Mouse (Mus musculus) hindbrain, embryonic 10.5 days (tissue): Measurements from ENCODE around the gene Rgs14. TPM values are rescaled to one million over a fixed set of nuclear protein-coding genes. Genes with fewer than 3 reads are reported as not detected.

ENCODE experiments used
- DNase-seq: peaks from one replicate; pipeline ENCODE4 v3.0.0-alpha.2; 2017; ENCODE audit warnings: low spot score
- H3K27ac ChIP-seq: fragments of 300-500 bp; sonication (generic); 2 replicates; pipeline ENCODE4 v1.5.1; 2016; ENCODE audit warnings: mild to moderate bottlenecking, moderate library complexity
- H3K27me3 ChIP-seq: fragments of 300-500 bp; sonication (generic); 2 replicates; pipeline ENCODE4 v1.6.1; 2016; ENCODE audit warnings: mild to moderate bottlenecking; ENCODE audit not compliant: poor library complexity, insufficient read depth, severe bottlenecking
- H3K36me3 ChIP-seq: fragments of 300-500 bp; sonication (generic); 2 replicates; pipeline ENCODE4 v1.6.1; 2016; ENCODE audit warnings: mild to moderate bottlenecking, moderate library complexity
- H3K4me1 ChIP-seq: fragments of 300-500 bp; sonication (generic); replicated peaks from 2 replicates; pipeline ENCODE4 v1.6.1; 2016; ENCODE audit warnings: mild to moderate bottlenecking
- H3K4me3 ChIP-seq: fragments of 300-500 bp; sonication (generic); 2 replicates; pipeline ENCODE4 v1.5.1; 2016; ENCODE audit warnings: mild to moderate bottlenecking, moderate library complexity
- H3K9me3 ChIP-seq: fragments of 300-500 bp; sonication (generic); 2 replicates; pipeline ENCODE4 v1.6.1; 2016; ENCODE audit warnings: mild to moderate bottlenecking, moderate library complexity
- WGBS: fragments of 180-500 bp; shearing (Covaris S2); methylation state at CpG from one replicate; pipeline ENCODE4 v1.1.7; 2016; 5-methylcytosine and 5-hydroxymethylcytosine counted together
- polyA plus RNA-seq: library from polyadenylated mRNA; unstranded; fragments of >200 nt; fragmentation: Nextera tagmentation; extraction: Ambion mirVana; gene quantifications from 2 replicates; pipeline ENCODE4 v1.2.1, GENCODE M21; 2016

Rgs14 gene
- polyA plus RNA-seq, 1 experiment from 2014 or later = 0.68 TPM

- Histone ChIP-seq H3K36me3 (no peaks in the 10 kb centered on the region), H3K27ac (no peak overlapping the region), H3K4me3 (no peak overlapping the region), H3K27me3 (peaks cover 29% of the 10 kb centered on the region), H3K9me3 (no peaks in the 10 kb centered on the region), H3K4me1 (peaks cover 13% of the 10 kb centered on the region; the same call in 1 of the 2 replicates)
- DNase-seq = no peak
- 76% methylated on average over 5 of the region's 5 CpGs for WGBS
Observed at GRCm38 (mm10) chr13:55399300-55400038, 29.9 kb downstream of the Rgs14 start.

DNA sequence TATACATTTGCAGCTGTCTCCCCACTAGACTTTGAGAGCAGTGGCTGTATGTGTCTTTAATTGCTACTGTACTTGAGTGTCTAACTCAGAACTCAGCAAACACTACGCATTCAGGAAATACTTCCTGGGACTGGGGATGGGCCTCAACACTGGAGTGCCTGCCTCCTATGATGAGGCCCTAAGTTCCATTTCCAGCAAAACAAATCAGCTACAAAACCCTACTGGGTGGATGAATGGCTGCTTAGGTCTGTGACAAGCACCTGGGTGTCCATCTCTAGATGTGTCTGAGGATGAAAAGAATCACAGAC is 30.5 kb downstream of the Rgs14 start:
- WGBS = 94% methylated on average over 1 of the region's 1 CpGs
- no peaks in the 10 kb centered on the region for H3K9me3 ChIP-seq
- peaks cover 13% of the 10 kb centered on the region; the same call in 1 of the 2 replicates for H3K4me1 ChIP-seq
- H3K4me3 ChIP-seq = no peak overlapping the region
- no peak for DNase-seq
- peaks cover 32% of the 10 kb centered on the region for H3K27me3 ChIP-seq
- H3K27ac ChIP-seq = no peak overlapping the region
- H3K36me3 ChIP-seq = no peaks in the 10 kb centered on the region

DNA sequence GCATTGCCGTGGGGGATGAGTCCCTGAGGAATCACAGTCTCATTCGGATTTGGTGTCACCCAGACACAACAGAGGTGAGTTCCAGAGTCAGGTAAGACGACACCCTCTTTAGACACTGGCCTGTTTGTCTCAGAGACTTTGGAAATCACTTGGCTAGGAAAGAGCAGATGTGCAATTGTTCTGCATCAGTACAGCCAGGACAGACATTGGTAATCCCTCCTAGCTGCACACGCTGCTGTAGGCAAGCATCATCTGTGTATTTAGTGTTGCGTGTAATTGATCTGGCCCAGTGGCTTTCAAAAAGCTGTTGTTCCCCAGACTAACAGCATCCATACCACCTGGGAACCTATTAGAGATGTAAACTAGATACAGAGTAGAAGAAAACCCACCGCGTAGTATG is 33.7 kb downstream of the Rgs14 start:
- Histone ChIP-seq H3K27me3 (peaks cover 35% of the 10 kb centered on the region), H3K27ac (peak overlapping the region; percentile 35; the same call in 1 of the 2 replicates), H3K4me1 (peaks cover 23% of the 10 kb centered on the region), H3K4me3 (no peak overlapping the region), H3K36me3 (no peaks in the 10 kb centered on the region), H3K9me3 (no peaks in the 10 kb centered on the region)
- no peak for DNase-seq
- WGBS = 76% methylated on average over 7 of the region's 7 CpGs

- peak overlapping the region; percentile 25 for H3K27ac ChIP-seq
- DNase-seq = no peak
Observed at GRCm38 (mm10) chr13:55403935-55404852, 34.7 kb downstream of the Rgs14 start.

GRCm38 (mm10) chr13:55404853-55405782 is 35.6 kb downstream of the Rgs14 start:
- H3K27me3 ChIP-seq = peaks cover 34% of the 10 kb centered on the region
- 15% methylated on average over 11 of the region's 11 CpGs for WGBS
- H3K4me3 ChIP-seq = peak overlapping the region; percentile 16; the same call in 1 of the 2 replicates
- H3K9me3 ChIP-seq = no peaks in the 10 kb centered on the region
- peak overlapping the region; percentile 91 for H3K27ac ChIP-seq
- peak; percentile 85 for DNase-seq
- peaks cover 23% of the 10 kb centered on the region for H3K4me1 ChIP-seq
- H3K36me3 ChIP-seq = no peaks in the 10 kb centered on the region

More at GRCm38 (mm10) chr13:55403935-55404852, 34.7 kb downstream of the Rgs14 start:
- Histone ChIP-seq H3K4me3 (no peak overlapping the region), H3K27me3 (peaks cover 34% of the 10 kb centered on the region), H3K36me3 (no peaks in the 10 kb centered on the region), H3K9me3 (no peaks in the 10 kb centered on the region), H3K4me1 (peaks cover 23% of the 10 kb centered on the region)
- WGBS = 76% methylated on average over 15 of the region's 15 CpGs

GRCm38 (mm10) chr13:55405783-55406390 is 36.4 kb downstream of the Rgs14 start:
- peak overlapping the region; percentile 16; the same call in 1 of the 2 replicates for H3K4me3 ChIP-seq
- DNase-seq = no peak
- WGBS = 68% methylated on average over 13 of the region's 13 CpGs

GRCm38 (mm10) chr13:55407341-55407740 is 37.8 kb downstream of the Rgs14 start:
- H3K9me3 ChIP-seq = no peaks in the 10 kb centered on the region
- H3K4me1 ChIP-seq = peaks cover 23% of the 10 kb centered on the region
- H3K27ac ChIP-seq = no peak overlapping the region
- WGBS = 84% methylated on average over 4 of the region's 4 CpGs
- H3K4me3 ChIP-seq = no peak overlapping the region
- peaks cover 35% of the 10 kb centered on the region for H3K27me3 ChIP-seq
- DNase-seq = no peak
- no peaks in the 10 kb centered on the region for H3K36me3 ChIP-seq

More at GRCm38 (mm10) chr13:55405783-55406390, 36.4 kb downstream of the Rgs14 start:
- peak overlapping the region; percentile 91 for H3K27ac ChIP-seq
- H3K27me3 ChIP-seq = peaks cover 31% of the 10 kb centered on the region
- peaks cover 23% of the 10 kb centered on the region for H3K4me1 ChIP-seq
- H3K36me3 ChIP-seq = no peaks in the 10 kb centered on the region
- no peaks in the 10 kb centered on the region for H3K9me3 ChIP-seq

DNA sequence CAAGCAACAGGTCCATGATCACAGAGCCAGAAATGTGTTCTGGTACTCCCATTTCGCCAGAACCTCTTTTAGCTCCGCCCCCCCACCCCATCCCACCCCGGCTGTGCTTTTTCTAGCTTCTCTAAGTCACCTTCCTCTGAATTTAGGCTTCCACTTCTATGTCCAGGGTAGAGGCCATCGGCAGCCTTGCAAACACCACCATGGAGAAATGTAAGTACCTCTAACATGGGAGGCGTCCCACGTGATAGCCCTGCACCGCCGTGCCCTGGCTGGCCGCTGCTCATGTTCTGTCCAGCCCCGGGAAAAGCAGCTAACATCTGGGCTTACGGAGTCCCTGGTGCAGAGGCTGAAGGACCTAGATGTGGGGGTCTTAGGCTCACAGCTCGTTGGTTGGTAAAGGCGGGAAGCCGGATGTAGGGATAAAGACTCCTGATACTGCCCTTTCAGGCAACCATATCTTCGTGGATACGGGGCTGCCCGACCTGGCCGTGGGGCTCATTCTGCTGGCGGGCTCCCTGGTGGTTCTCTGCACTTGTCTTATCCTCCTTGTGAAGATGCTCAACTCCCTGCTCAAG is 39.1 kb downstream of the Rgs14 start:
- DNase-seq = no peak
- Histone ChIP-seq H3K4me3 (no peak overlapping the region), H3K27me3 (peaks cover 39% of the 10 kb centered on the region), H3K36me3 (no peaks in the 10 kb centered on the region), H3K4me1 (peaks cover 13% of the 10 kb centered on the region), H3K9me3 (no peaks in the 10 kb centered on the region), H3K27ac (no peak overlapping the region)
- 86% methylated on average over 19 of the region's 19 CpGs for WGBS

GRCm38 (mm10) chr13:55411826-55412225 is 42.3 kb downstream of the Rgs14 start:
- H3K4me1 ChIP-seq = peaks cover 8% of the 10 kb centered on the region
- H3K9me3 ChIP-seq = no peaks in the 10 kb centered on the region
- no peaks in the 10 kb centered on the region for H3K36me3 ChIP-seq
- 74% methylated on average over 7 of the region's 7 CpGs for WGBS
- no peak overlapping the region for H3K27ac ChIP-seq
- H3K4me3 ChIP-seq = no peak overlapping the region
- H3K27me3 ChIP-seq = peaks cover 48% of the 10 kb centered on the region
- DNase-seq = no peak

DNA sequence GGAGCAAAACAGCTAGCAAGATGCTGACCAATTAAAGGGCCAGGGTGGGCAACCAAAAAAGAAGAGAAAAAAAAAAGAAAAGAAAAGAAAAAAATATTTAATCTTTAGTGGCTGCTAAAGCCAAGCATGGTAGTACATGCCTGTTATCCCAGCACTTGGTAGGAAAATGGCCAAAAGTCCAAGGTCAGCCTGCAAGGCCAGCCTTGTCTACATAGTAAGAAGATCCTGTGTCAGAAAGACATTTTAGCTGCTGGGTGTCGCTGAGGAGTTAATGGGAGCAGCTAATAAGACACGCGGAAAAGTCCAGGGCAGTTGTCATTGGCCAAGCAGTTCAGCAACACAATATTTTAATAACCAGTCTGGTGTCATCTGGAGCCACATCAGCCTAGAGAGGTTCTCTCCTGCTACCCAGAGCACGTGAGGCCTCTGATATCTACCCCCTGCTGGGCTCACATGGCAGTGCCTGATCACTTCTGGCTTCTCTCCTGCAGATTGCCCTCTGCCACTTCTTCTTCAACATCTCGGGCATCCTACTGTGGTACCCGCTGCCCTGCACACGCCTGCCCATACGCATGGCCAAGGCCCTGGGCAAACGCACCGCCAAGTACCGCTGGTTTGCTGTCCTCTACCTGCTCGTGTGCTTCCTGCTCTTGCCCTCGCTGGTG is 43.2 kb downstream of the Rgs14 start:
- Histone ChIP-seq H3K9me3 (no peaks in the 10 kb centered on the region), H3K27ac (no peak overlapping the region), H3K36me3 (no peaks in the 10 kb centered on the region), H3K4me1 (peaks cover 8% of the 10 kb centered on the region), H3K27me3 (peaks cover 54% of the 10 kb centered on the region), H3K4me3 (no peak overlapping the region)
- WGBS = 84% methylated on average over 13 of the region's 13 CpGs
- DNase-seq = no peak

DNA sequence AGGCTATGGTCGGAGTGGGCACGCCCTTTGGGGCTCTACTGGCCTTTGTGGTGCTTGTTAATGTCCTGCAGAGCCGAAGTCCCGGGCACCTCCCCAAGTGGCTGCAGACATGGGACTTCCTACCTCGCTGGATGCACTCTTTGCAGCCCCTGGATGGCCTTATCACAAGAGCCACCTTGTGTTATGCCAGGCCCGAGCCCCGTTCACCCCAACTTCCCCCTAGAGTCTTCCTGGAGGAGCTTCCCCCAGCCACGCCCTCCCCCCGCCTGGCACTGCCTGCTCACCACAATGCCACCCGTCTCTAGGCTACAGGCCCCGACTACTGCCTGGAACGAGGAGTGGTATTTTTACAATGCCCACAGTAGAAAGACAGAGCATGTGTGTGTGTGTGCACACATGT is 43.8 kb downstream of the Rgs14 start:
- Histone ChIP-seq H3K36me3 (no peaks in the 10 kb centered on the region), H3K27ac (no peak overlapping the region), H3K4me1 (peaks cover 14% of the 10 kb centered on the region), H3K9me3 (no peaks in the 10 kb centered on the region), H3K4me3 (no peak overlapping the region), H3K27me3 (peaks cover 60% of the 10 kb centered on the region)
- WGBS = 87% methylated on average over 12 of the region's 12 CpGs
- DNase-seq = no peak
